Mouse (Mus musculus) lung, postnatal 10 days (tissue): ENCODE results near the gene Clec18a.
A peak's percentile ranks its signal among the peaks of the same experiment; 100 is the strongest.
"Not testable (repeated sequence)": the region's sequence is repeated elsewhere in the genome, so short reads cannot be mapped to it uniquely, and the experiment has no call there.

Experiments
- DNase-seq: peaks from one replicate; pipeline ENCODE4 v3.0.0; 2021

Clec18a gene

GRCm38 (mm10) chr8:111092326-111092725, at the start of gene Clec18a:
TSS of gene Clec18a (minus strand) at chr8:111092426.
- DNase-seq: not testable (repeated sequence)

- no peak for DNase-seq
Observed at GRCm38 (mm10) chr8:111130756-111131155, 38.5 kb upstream of the Clec18a start.

GRCm38 (mm10) chr8:111119481-111119880, 27.3 kb upstream of the Clec18a start:
- no peak for DNase-seq

GRCm38 (mm10) chr8:111114891-111115290, 22.7 kb upstream of the Clec18a start:
- no peak for DNase-seq

GRCm38 (mm10) chr8:111094719-111095302, 2.6 kb upstream of the Clec18a start:
- DNase-seq: peak; percentile 11

- peak; percentile 95 for DNase-seq
Observed at GRCm38 (mm10) chr8:111093865-111094718, 1.9 kb upstream of the Clec18a start, which contains the start of gene Pdpr. TSS of gene Pdpr (plus strand) at chr8:111094630.

- DNase-seq: no peak
Observed at GRCm38 (mm10) chr8:111091706-111092105, 520 bp downstream of the Clec18a start.

- DNase-seq: peak; percentile 82
Observed at GRCm38 (mm10) chr8:111090126-111090525, 2.1 kb downstream of the Clec18a start.

GRCm38 (mm10) chr8:111083936-111084335, 8.3 kb downstream of the Clec18a start:
- DNase-seq: not testable (repeated sequence)

- DNase-seq: no peak
Observed at GRCm38 (mm10) chr8:111081580-111082258, 10.5 kb downstream of the Clec18a start.

GRCm38 (mm10) chr8:111079861-111080271, 12.4 kb downstream of the Clec18a start:
- DNase-seq: peak; percentile 52

- no peak for DNase-seq
Observed at GRCm38 (mm10) chr8:111079461-111079860, 12.8 kb downstream of the Clec18a start.

GRCm38 (mm10) chr8:111075926-111076325, 16.3 kb downstream of the Clec18a start:
- DNase-seq: no peak

- not testable (repeated sequence) for DNase-seq
Observed at GRCm38 (mm10) chr8:111068660-111069059, 23.6 kb downstream of the Clec18a start.

GRCm38 (mm10) chr8:111067439-111067838, 24.8 kb downstream of the Clec18a start:
- no peak for DNase-seq

- no peak for DNase-seq
Observed at GRCm38 (mm10) chr8:111066308-111066707, 25.9 kb downstream of the Clec18a start.

- no peak for DNase-seq
Observed at GRCm38 (mm10) chr8:111062893-111063292, 29.3 kb downstream of the Clec18a start.

- peak; percentile 87 for DNase-seq
Observed at GRCm38 (mm10) chr8:111062072-111062757, 30.0 kb downstream of the Clec18a start.

GRCm38 (mm10) chr8:111061688-111062071, 30.5 kb downstream of the Clec18a start:
- DNase-seq: no peak

- no peak for DNase-seq
Observed at GRCm38 (mm10) chr8:111058946-111059572, 33.2 kb downstream of the Clec18a start.

- peak; percentile 16 for DNase-seq
Observed at GRCm38 (mm10) chr8:111056691-111057293, 35.4 kb downstream of the Clec18a start.

- DNase-seq: peak; percentile 93
Observed at GRCm38 (mm10) chr8:111056158-111056663, 36.0 kb downstream of the Clec18a start, which contains the start of gene Exosc6. TSS of gene Exosc6 (plus strand) at chr8:111056339.
